Mouse (Mus musculus) neural tube, embryonic 15.5 days (tissue): ENCODE data around the gene Cfap77. TPM values are rescaled to one million over a fixed set of nuclear protein-coding genes. Genes with fewer than 3 reads are reported as not detected.
A peak's percentile ranks its signal among the peaks of the same experiment; 100 is the strongest.

Experiments
- ATAC-seq: fragments of 200-750 bp; cut with Nextera tagmentation; 2 replicates; pipeline ENCODE4 v1.8.0; 2017; ENCODE audit warnings: mild to moderate bottlenecking, moderate TSS enrichment, moderate library complexity; ENCODE audit not compliant: low FRiP score
- H3K27ac ChIP-seq: fragments of 300-500 bp; sonication (generic); replicated peaks from 2 replicates; pipeline ENCODE4 v1.5.1; 2015; ENCODE audit warnings: mild to moderate bottlenecking, inconsistent platforms
- H3K27me3 ChIP-seq: fragments of 300-500 bp; sonication (generic); replicated peaks from 2 replicates; pipeline ENCODE4 v1.6.1; 2015; ENCODE audit warnings: inconsistent platforms
- H3K36me3 ChIP-seq: fragments of 300-500 bp; sonication (generic); 2 replicates; pipeline ENCODE4 v1.6.1; 2015; ENCODE audit warnings: inconsistent platforms
- H3K4me1 ChIP-seq: fragments of 300-500 bp; sonication (generic); 2 replicates; pipeline ENCODE4 v1.6.1; 2015; ENCODE audit warnings: inconsistent platforms
- H3K4me2 ChIP-seq: fragments of 300-500 bp; sonication (generic); 2 replicates; pipeline ENCODE4 v1.6.1; 2015; ENCODE audit warnings: inconsistent platforms, mild to moderate bottlenecking, moderate library complexity
- H3K4me3 ChIP-seq: fragments of 300-500 bp; sonication (generic); replicated peaks from 2 replicates; pipeline ENCODE4 v1.5.1; 2015; ENCODE audit warnings: mild to moderate bottlenecking, inconsistent platforms
- H3K9ac ChIP-seq: fragments of 300-500 bp; sonication (generic); replicated peaks from 2 replicates; pipeline ENCODE4 v1.6.1; 2015; ENCODE audit warnings: mild to moderate bottlenecking, inconsistent platforms
- H3K9me3 ChIP-seq: fragments of 300-500 bp; sonication (generic); replicated peaks from 2 replicates; pipeline ENCODE4 v1.6.1; 2016; ENCODE audit warnings: inconsistent platforms
- WGBS: fragments of 180-500 bp; shearing (Covaris S2); methylation state at CpG from one replicate; pipeline ENCODE4 v1.1.7; 2015; ENCODE audit warnings: mixed read lengths; 5-methylcytosine and 5-hydroxymethylcytosine counted together
- polyA plus RNA-seq: library from polyadenylated mRNA; unstranded; fragments of >200 nt; fragmentation: Nextera tagmentation; extraction: Ambion mirVana; gene quantifications from 2 replicates; pipeline ENCODE4 v1.2.1, GENCODE M21; 2015

Gene Cfap77
- polyA plus RNA-seq, 1 experiment from 2014 or later: 0.49 TPM

DNA sequence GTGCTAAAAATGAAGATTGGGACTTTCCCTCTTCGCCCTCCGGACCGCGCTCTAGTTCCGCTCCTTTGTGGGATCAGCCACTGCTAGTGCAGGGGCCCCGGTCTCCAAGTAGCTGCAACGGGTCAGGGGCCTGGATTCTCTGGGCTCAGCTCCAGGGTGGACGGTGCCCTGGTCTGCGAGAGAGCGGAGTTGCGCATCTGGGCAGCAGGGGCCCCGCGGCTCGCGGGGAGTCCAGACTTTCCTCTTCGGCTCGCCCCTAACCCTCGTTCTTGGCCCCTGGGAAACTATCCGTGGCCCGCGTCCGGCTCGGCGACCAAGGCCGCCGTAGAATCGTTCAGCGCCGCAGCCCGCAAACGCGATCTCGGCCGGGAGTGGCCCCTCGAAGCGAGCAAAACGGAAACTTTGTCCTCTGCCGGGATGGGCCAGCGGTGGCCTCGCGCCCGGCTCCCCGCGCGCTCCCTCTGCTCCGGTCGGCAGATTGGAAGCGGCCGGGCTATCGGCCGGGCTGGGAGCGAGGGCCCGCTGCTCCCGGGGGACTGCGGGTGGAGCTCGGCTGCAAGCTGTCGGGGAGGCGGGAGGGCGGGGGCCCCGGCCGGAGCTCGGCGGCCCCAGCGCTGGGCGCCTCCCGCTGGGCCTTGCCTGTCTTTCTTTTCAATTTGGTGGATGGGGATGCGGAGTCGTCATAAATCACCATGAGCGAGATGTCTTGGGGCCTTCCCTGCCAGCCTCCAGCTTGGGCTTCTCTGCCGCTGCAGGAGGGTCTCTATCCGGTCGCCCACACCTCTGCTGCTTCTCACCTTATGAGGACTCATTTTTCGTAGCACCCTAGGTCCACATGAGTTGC is 137.1 kb downstream of the Cfap77 start:
- Histone ChIP-seq H3K27ac (no peak overlapping the region), H3K4me1 (peaks cover 14% of the 10 kb centered on the region), H3K4me3 (peak overlapping the region; percentile 9; the same call in 1 of the 2 replicates), H3K27me3 (peaks cover 96% of the 10 kb centered on the region), H3K36me3 (no peaks in the 10 kb centered on the region), H3K9me3 (no peaks in the 10 kb centered on the region), H3K4me2 (peak overlapping the region; percentile 38), H3K9ac (no peak overlapping the region)
- no peak for ATAC-seq
- under 1% methylated on average over 69 of the region's 73 CpGs for WGBS

DNA sequence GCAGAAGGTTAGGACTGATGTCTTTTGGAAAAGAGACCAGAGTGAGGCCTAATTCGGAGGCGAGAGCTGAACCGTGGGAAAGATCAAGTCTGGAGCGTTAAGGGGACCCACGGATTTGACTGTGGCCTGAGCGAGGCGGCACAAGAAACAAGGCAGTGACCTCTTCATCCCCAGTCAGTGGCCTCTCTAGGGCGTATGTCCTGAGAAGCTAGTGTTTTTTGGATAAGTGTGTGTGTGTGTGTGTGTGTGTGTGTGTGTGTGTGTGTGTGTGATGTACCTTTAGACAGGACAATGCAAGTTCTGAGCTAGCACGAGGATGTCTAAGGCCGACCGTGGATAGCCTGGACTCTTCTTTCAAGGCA is 137.7 kb downstream of the Cfap77 start:
- Histone ChIP-seq H3K36me3 (no peaks in the 10 kb centered on the region), H3K4me1 (peaks cover 17% of the 10 kb centered on the region), H3K4me2 (no peak overlapping the region; the same call in 1 of the 2 replicates), H3K9ac (no peak overlapping the region), H3K9me3 (no peaks in the 10 kb centered on the region), H3K4me3 (no peak overlapping the region; the same call in 1 of the 2 replicates), H3K27me3 (peaks cover 94% of the 10 kb centered on the region), H3K27ac (no peak overlapping the region)
- WGBS: 4% methylated on average over 11 of the region's 11 CpGs
- no peak for ATAC-seq

DNA sequence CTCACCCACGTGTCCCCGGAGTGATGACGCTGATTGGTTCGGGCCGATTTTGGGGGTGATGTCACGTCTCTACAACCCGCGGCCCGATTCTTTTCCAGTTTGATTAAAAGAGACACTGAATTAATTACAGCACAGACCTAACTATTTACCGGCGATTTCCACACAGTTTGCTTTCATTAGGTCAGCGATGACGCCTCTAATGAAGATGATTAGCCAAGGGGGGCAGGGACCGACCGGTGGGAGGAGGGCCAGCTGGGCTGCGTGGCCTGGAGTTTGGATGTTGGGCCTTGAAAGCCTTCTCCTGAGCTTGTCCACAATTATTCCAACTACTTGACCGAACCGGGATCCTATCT is 138.4 kb downstream of the Cfap77 start, which contains the start of gene Barhl1:
Gene Barhl1, minus strand, starts transcription at position 156 of the 353 bp plus-strand sequence.
- no peak within 1 kb of the TSS for H3K27ac ChIP-seq
- no peak for ATAC-seq
- no peaks in the 10 kb centered on the region for H3K9me3 ChIP-seq
- H3K27me3 ChIP-seq: peaks cover 94% of the 10 kb centered on the region
- H3K36me3 ChIP-seq: no peaks in the 10 kb centered on the region
- 0% methylated on average over 18 of the region's 18 CpGs for WGBS
- peaks cover 22% of the 10 kb centered on the region for H3K4me1 ChIP-seq
- H3K4me2 ChIP-seq: peak within 1 kb of the TSS; percentile 38
- H3K9ac ChIP-seq: no peak within 1 kb of the TSS
- peak within 1 kb of the TSS; percentile 22 for H3K4me3 ChIP-seq

GRCm38 (mm10) chr2:28915768-28916512 is 138.9 kb downstream of the Cfap77 start:
- Histone ChIP-seq H3K4me2 (peak overlapping the region; percentile 30; the same call in 1 of the 2 replicates), H3K4me3 (peak overlapping the region; percentile 22; the same call in 1 of the 2 replicates), H3K9me3 (no peaks in the 10 kb centered on the region), H3K9ac (no peak overlapping the region), H3K27ac (no peak overlapping the region), H3K4me1 (peaks cover 27% of the 10 kb centered on the region), H3K36me3 (no peaks in the 10 kb centered on the region), H3K27me3 (peaks cover 94% of the 10 kb centered on the region)
- no peak for ATAC-seq
- 1% methylated on average over 50 of the region's 50 CpGs for WGBS

GRCm38 (mm10) chr2:28915104-28915738 is 139.6 kb downstream of the Cfap77 start:
- no peak overlapping the region for H3K27ac ChIP-seq
- H3K4me1 ChIP-seq: peaks cover 27% of the 10 kb centered on the region
- H3K4me3 ChIP-seq: peak overlapping the region; percentile 22; the same call in 1 of the 2 replicates
- ATAC-seq: no peak
- H3K4me2 ChIP-seq: no peak overlapping the region
- WGBS: under 1% methylated on average over 22 of the region's 22 CpGs
- no peaks in the 10 kb centered on the region for H3K9me3 ChIP-seq
- no peak overlapping the region for H3K9ac ChIP-seq
- H3K27me3 ChIP-seq: peaks cover 95% of the 10 kb centered on the region
- no peaks in the 10 kb centered on the region for H3K36me3 ChIP-seq

- H3K4me3 ChIP-seq: 0 out of 2 replicates have a peak overlapping the region, but pooled peaks have one; percentile 0
- 3% methylated on average over 2 of the region's 2 CpGs for WGBS
- no peaks in the 10 kb centered on the region for H3K36me3 ChIP-seq
- no peak overlapping the region for H3K9ac ChIP-seq
- ATAC-seq: no peak
- peaks cover 97% of the 10 kb centered on the region for H3K27me3 ChIP-seq
- H3K9me3 ChIP-seq: no peaks in the 10 kb centered on the region
- no peak overlapping the region for H3K27ac ChIP-seq
- H3K4me2 ChIP-seq: no peak overlapping the region
- peaks cover 32% of the 10 kb centered on the region for H3K4me1 ChIP-seq
These were observed 140.7 kb downstream of the Cfap77 start for GRCm38 (mm10) chr2:28914121-28914520.

DNA sequence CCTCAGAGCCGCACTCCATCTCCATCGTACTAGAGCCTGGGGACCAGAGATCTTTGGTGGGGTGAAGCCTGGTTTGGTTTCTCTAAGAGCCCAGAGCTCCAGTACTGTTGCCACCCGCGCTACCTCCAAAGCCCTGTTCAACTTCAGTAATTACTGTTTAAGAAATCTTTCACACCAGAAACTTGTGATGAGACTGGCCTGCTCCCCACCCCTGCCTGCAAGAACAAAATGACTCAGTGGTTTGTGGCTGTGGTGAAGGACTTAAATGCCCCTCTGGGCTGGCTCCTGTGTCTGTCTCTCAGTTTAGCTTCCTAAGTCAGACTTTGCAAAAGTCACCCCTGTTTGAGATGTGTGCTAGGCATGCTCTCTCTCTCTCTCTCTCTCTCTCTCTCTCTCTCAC is 141.9 kb downstream of the Cfap77 start:
- WGBS: 0% methylated on average over 4 of the region's 4 CpGs
- Histone ChIP-seq H3K4me3 (no peak overlapping the region), H3K27ac (no peak overlapping the region), H3K4me1 (peaks cover 41% of the 10 kb centered on the region), H3K36me3 (no peaks in the 10 kb centered on the region), H3K4me2 (no peak overlapping the region), H3K9me3 (no peaks in the 10 kb centered on the region), H3K9ac (no peak overlapping the region), H3K27me3 (peaks cover 97% of the 10 kb centered on the region)
- ATAC-seq: no peak

DNA sequence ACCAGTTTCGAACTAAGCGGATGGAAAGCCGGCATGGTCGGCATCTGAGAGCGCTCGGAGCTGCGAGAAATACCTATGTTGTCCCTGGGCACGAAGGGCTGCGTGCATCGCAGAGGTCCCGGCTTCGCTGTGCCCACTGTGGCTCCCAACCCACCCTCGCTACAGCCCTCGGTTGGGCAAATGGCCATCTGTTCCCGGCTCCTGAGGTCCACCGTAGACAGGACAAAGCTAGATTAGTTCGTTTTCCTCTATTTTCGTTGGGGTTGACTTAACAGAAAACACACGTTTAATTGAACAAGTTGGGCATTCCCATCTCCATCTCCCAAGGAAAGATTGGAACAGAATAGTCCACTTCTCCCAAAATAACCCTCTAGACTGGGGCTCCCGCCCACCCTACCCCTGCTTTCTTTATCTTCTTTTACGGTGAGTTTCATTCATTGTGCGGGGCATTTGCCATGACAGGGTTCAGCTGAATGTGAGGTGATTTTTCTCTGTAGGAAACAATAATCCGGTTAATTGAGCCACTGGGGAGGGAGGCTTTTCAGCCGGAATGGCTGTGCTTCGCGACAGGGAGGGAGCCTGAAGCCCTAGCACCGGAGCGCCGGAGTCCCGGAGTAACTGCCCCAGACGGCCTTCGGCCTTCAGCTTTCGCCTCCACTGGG is 142.7 kb downstream of the Cfap77 start:
- Histone ChIP-seq H3K4me1 (peaks cover 38% of the 10 kb centered on the region), H3K27me3 (peaks cover 97% of the 10 kb centered on the region), H3K4me3 (no peak overlapping the region), H3K9me3 (no peaks in the 10 kb centered on the region), H3K9ac (no peak overlapping the region), H3K27ac (no peak overlapping the region), H3K36me3 (no peaks in the 10 kb centered on the region), H3K4me2 (no peak overlapping the region)
- ATAC-seq: no peak
- WGBS: 3% methylated on average over 33 of the region's 33 CpGs

DNA sequence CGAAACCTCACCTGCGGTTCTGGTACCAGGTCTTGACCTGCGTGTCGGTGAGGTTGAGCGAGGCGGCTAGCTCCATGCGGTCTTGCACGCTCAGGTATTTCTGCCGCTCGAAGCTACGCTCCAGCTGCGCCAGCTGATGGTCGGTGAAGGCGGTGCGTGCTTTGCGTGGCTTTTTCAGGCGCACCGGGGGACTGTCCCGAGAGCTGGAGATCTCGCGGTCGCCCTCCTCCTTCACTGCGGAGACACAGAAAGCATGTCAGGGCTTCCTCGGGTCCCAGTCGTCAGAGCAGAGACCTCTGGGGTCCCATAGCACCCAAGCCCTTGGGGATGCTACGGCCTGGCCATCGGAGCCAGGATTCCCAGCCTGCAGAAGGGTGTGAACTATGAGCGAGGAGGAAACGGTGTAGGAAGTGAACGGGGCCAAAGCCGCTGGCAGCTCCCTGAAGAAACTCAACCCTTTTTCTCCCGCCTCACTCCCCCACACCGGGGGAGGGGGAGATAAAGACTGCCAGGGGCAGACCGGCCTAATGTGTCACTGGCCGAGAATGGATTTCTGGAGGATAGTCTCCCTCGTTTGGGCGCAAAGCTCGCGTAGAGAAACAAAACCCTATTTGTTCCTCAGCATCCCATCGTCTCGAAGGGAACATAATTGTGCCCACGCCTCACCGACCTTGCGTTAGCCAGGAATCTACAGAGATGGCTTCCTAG is 143.4 kb downstream of the Cfap77 start:
- Histone ChIP-seq H3K9me3 (no peaks in the 10 kb centered on the region), H3K4me1 (peaks cover 38% of the 10 kb centered on the region), H3K27me3 (peaks cover 97% of the 10 kb centered on the region), H3K36me3 (no peaks in the 10 kb centered on the region), H3K9ac (no peak overlapping the region), H3K4me3 (peak overlapping the region; percentile 10; the same call in 1 of the 2 replicates), H3K27ac (no peak overlapping the region), H3K4me2 (0 out of 2 replicates have a peak overlapping the region, but pooled peaks have one; percentile 11)
- no peak for ATAC-seq
- 2% methylated on average over 44 of the region's 44 CpGs for WGBS

DNA sequence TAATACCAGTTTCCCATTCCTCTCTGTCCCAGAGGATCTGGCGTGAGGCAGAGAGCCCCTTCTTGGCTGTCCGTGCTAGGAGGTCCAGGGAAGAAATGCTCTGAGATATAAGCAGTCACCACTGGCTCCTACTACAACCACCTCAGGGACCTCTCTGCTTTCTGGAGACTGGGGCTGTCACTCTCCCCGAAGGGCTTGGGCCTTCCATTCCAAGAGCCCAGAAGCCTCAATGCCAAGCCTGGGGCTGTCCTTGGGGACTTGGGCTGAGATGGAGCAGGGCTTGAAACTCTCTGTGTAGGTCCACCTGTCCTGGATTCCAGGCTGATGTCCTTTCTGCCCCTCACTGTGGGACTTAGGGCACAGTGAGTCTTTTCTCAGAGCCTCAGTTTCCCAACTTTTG is 144.0 kb downstream of the Cfap77 start:
- Histone ChIP-seq H3K36me3 (no peaks in the 10 kb centered on the region), H3K27ac (no peak overlapping the region), H3K4me2 (no peak overlapping the region), H3K9me3 (no peaks in the 10 kb centered on the region), H3K4me3 (no peak overlapping the region), H3K4me1 (peaks cover 35% of the 10 kb centered on the region), H3K27me3 (peaks cover 98% of the 10 kb centered on the region), H3K9ac (no peak overlapping the region)
- no peak for ATAC-seq
- WGBS: 3% methylated on average over 3 of the region's 3 CpGs
